Mouse (Mus musculus): ENCODE results near the gene Ccdc173. TPM values are rescaled to one million over a fixed set of nuclear protein-coding genes. Genes with fewer than 3 reads are reported as not detected.
A peak's percentile ranks its signal among the peaks of the same experiment; 100 is the strongest.

The Ccdc173 gene
- total RNA-seq, 2 experiments from 2014 or later = 0.45 to 0.50 TPM

- DNase-seq (ENCODE audit: low spot score) = peak; percentile 85
Observed at GRCm38 (mm10) chr2:69790285-69790684, 910 bp upstream of the Ccdc173 start.

DNA sequence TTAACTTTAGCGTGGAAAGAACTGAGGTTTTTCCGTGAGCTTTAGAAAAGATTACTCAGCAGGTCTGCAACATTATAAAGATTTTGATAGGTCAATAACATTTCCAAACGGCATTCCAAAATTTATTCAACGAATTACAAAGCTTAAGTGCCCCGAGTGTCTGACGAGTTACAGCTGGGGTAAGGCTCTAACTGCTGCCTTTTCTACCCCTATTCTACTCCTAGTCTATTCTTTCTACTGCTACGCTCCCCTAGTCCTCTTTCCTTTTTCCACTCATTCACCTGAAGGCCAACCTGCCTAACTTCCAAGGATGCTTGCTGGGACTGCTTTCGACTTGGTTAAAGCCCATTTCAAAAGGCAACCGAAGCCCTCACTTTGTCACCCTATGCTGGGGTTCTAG lies 401 bp downstream of the Ccdc173 start:
- DNase-seq (ENCODE audit: low spot score) = no peak

- DNase-seq (ENCODE audit: low spot score) = peak; percentile 13
Observed at GRCm38 (mm10) chr2:69778836-69779177, 10.6 kb downstream of the Ccdc173 start.

DNA sequence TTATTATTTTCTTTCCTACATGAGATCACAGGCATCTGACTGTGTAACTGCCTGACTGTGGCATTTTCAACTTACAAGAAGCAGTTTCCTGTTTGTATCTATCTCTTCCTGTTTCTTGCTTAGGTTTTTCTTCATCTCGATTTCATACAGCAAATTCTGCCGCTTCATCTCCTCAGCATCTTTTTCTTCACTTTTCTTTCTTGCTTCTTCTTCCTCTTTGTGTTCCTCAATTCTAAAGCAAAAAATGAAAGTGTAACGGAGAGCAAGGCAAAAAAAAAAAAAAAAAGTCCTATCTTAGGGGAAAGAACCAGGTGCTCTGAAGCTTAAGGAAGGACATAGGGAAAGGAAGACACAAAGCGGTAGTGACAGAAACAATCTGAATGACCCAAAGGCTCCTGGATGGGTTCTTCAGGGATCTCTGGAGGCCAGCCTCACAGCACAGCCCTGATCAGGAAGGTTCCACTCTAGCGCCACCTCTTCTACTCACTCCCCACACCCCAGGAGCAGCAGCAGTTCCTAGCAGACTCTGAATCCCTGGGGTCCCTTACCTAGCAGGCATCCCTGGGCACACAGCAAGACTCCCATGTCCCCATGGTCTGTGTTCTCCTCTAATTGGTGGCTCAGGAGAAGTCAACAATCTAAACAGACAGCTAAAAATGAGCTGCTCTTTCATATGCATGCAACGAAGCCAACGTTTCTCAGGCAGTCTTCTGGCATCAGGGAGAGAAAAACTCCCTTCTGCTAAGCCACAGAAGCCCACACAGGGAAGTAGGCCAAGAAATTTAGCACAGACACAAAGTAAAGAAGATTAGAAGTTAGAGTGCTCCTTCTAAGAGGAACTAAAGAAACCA lies 11.2 kb downstream of the Ccdc173 start:
- no peak for DNase-seq (ENCODE audit: low spot score)

- no peak for DNase-seq (ENCODE audit: low spot score)
Observed at GRCm38 (mm10) chr2:69773331-69773730, 16.0 kb downstream of the Ccdc173 start.

GRCm38 (mm10) chr2:69764716-69765115 lies 24.7 kb downstream of the Ccdc173 start:
- no peak for DNase-seq (ENCODE audit: low spot score)

GRCm38 (mm10) chr2:69763340-69763739 lies 26.0 kb downstream of the Ccdc173 start:
- no peak for DNase-seq (ENCODE audit: low spot score)

- DNase-seq (ENCODE audit: low spot score) = no peak
Observed at GRCm38 (mm10) chr2:69760980-69761379, 28.4 kb downstream of the Ccdc173 start.

DNA sequence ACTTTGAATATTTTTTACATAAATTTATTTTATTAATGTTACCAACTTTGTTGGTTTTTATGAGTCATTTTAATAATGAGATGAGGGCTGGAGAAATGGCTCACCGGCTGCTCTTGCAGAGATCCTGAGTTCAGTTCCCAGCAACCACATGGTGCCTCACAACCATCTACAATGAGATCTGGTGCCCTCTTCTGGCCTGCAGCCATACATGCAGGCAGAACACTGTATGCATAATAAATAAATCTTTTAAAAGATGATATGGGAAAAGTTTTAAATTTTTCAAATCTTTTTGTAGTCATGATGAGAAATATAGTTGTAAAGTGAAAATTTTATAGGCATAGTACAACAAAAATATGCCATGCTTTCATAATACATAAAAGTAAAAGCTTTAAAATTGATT lies 44.3 kb downstream of the Ccdc173 start:
- no peak for DNase-seq (ENCODE audit: low spot score)

DNA sequence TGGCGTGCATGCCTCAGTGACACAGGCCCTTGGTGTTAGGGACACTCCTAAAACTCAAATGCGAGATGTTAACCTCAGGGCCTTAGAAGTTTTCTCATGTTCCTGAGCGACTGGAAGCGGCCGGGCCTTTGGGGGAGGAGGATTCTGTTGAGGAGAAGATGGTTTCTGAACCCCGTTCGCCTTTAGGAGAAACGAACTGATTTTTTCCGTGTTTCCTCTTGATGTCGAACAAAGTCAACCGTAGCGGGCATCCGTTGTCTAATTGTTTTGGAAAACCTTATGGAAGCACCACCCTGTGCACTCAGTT lies 65.9 kb downstream of the Ccdc173 start:
- no peak for DNase-seq (ENCODE audit: low spot score)

GRCm38 (mm10) chr2:69722650-69723518 lies 66.5 kb downstream of the Ccdc173 start:
- DNase-seq (ENCODE audit: low spot score) = peak; percentile 90

DNA sequence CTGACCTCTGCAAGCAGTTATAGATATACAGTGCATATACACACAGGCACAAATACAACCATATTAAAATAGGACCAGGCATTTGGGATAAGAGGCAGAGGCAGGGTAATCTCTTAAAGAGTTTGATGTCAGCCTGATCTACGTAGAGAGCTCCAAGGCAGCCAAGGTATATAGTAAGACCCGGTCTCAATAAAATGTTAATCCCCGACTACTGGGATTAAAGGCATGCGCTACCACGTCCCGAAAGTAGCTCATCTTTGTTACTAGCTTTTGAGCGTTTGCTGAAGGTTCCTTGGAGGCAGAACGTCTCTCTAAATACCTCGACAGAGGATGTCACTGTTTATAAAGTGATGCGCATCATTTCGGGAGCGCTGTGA lies 67.1 kb downstream of the Ccdc173 start, which contains the start of gene Ppig:
TSS of gene Ppig (plus strand) at position 273 of the 377 bp plus-strand sequence.
- peak; percentile 4 for DNase-seq (ENCODE audit: low spot score)

DNA sequence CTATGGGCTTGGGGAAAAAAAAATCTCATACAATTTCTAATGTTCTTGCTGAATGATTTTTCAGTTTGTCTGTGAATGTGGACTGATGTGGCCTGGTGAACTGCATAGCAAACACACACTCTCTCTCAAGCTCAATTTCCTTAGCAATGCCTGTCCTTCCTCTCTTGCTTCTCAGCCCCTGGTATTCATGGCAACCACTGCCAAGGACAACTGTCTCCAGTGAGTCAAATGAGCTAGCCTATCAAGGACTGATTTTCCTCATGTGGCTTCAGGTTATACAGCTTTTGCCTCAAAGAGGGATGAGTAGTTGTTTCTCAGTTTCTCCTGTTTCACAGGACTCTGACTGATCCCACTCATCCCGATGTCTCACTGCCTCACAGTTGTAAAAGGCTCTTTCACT lies 70.3 kb downstream of the Ccdc173 start:
- DNase-seq (ENCODE audit: low spot score) = no peak

- no peak for DNase-seq (ENCODE audit: low spot score)
Observed at GRCm38 (mm10) chr2:69716483-69716882, 72.9 kb downstream of the Ccdc173 start.

- no peak for DNase-seq (ENCODE audit: low spot score)
Observed at GRCm38 (mm10) chr2:69714126-69714525, 75.2 kb downstream of the Ccdc173 start.

DNA sequence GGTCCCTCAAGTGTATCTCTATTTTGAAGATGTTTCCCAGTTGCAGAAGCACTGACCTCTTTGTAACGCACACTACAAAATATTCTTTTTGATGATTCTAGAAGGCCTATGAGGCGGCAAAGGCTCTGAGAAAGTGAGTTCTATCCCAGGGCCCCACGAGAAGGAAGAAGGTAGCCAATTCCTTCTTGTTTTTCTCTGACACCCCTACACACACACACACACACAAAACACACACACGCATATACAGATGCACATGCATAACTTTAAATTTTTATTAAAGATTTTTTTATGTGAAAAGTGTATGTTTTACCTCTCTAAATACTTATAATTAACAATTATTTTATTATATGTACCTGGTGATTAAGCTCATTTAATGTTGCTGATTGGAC lies 75.8 kb downstream of the Ccdc173 start:
- no peak for DNase-seq (ENCODE audit: low spot score)

DNA sequence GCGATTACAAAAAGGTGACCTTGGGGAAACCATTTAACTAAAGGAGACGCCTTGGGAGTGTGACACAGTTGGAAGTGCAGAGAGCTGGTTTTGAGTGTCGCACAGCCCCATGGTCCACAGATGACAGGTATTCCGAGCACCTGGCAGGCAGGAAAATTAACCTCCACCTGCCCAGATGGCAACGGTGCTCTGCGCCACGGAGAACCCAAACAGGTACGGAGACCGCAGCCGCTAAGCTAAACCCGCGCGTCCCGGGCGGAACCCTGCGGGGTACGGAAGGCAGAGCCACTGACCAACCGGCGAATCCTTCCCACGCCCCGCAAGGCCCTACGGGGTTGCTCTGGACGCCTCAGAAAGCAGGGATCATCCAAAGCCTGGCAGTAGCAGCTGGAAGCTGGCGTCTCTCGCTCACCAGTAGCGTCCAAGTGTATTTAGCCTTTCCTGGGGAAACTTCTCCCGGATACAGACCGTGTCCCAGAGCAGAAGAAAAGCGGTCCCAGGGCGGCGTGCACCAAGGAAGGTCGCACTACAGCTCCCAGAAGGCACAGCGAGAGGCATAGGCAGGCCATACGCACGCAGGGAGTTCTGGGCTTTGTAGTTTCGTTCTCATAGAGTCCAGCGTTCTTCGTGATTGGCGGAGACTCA lies 76.3 kb downstream of the Ccdc173 start, which contains the start of gene Fastkd1:
TSS of gene Fastkd1 (minus strand) at position 536 of the 645 bp plus-strand sequence.
- peak; percentile 90 for DNase-seq (ENCODE audit: low spot score)

GRCm38 (mm10) chr2:69712171-69712570 lies 77.2 kb downstream of the Ccdc173 start:
- DNase-seq (ENCODE audit: low spot score) = no peak
